Mouse (Mus musculus) gastrocnemius, postnatal 4 days (tissue): Measurements from ENCODE around the gene B230307C23Rik. TPM values are rescaled to one million over a fixed set of nuclear protein-coding genes. Genes with fewer than 3 reads are reported as not detected.
"Not testable (repeated sequence)": the region's sequence is repeated elsewhere in the genome, so short reads cannot be mapped to it uniquely, and the experiment has no call there.

ENCODE experiments used
- DNase-seq, 2 experiments: peaks; one replicate each; pipeline ENCODE4 v3.0.0; 2021 to 2022; ENCODE audit warnings: low spot score in 2 of 2, mixed read lengths in 2 of 2
- long read RNA-seq, 2 experiments: library from polyadenylated mRNA; stranded (forward); transcript quantifications; one replicate each; pipeline ENCODE4 v2.0.0; 2021
- total RNA-seq, 2 experiments: library from RNA; stranded (reverse); gene quantifications; 2 replicates each; pipeline ENCODE4 v1.2.3; 2021

B230307C23Rik gene
- 10 to 100 TPM in 1 of 2 experiments, 1 to 10 TPM in 1; 9.1 to 21.0 TPM for total RNA-seq
- long read RNA-seq, experiment 1, partial matches to known transcripts = 2 of 11 reads
- long read RNA-seq, experiment 1, other reads (novel, unspliced or antisense) = 0 of 11 reads
- long read RNA-seq, experiment 2, partial matches to known transcripts = 0 of 4 reads
- long read RNA-seq, experiment 2, other reads (novel, unspliced or antisense) = 0 of 4 reads

DNA sequence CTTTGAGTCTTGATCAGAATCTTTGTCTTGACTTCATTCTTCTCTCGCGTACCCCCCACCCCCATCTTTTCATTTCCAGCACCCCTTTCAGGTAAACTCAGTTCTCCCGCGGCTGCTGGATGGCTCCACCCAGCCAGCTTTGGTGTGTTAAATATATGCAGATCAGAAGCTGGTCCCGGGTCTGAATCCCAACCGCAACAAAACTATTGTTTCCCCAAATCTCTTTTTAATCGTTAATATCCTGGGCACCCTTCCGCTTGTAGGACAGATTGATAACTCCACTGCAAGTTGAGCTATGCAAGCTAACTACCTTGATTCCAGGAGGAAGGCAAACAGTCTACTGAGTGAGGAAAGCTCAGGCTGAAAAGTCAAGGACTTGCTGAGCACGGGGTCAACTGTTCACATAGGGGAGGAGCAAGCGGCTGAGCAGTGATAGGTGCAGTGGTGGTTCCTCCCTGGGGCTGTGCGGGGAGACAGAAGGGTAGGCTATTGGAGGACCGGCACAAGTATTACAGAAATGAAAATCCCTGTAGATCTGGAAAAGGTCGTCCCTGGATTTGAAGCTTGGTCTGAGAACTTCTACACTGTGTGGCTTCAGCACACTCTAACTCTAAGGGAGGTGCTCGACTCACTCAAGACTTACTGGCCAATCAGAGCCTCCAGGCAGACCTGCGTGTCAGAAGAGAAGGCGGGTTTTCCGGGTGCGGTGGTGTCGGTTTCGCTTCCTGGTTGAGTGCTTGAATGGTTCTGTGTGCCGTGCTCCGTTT, at the start of gene B230307C23Rik:
B230307C23Rik (plus strand) TSS at position 700 of the 767 bp plus-strand sequence.
- DNase-seq = peak; percentile 66 to 80

GRCm38 (mm10) chr16:97948836-97949235, 48.3 kb upstream of the B230307C23Rik start:
- no peak for DNase-seq

GRCm38 (mm10) chr16:97950061-97950460, 47.1 kb upstream of the B230307C23Rik start:
- DNase-seq = no peak

DNA sequence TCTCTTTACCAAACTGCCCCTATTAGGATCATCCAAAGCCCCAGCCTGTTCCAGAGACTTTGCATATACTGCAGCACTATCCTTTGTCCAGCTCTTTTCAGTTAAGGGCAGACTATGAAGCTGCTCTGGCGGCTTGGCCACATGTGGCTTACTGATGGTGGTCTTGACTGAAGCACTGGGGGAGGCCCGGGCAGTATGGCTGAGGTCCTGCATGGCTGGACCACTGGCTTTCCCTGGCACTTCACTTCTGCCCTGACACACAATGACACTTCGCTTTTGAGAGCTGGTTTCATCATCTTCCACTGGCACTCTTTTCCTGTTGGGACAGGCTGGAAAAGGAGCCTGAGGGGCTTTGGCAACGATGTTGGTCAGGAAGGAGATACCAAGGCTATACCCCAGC, 44.7 kb upstream of the B230307C23Rik start:
- DNase-seq = no peak

DNA sequence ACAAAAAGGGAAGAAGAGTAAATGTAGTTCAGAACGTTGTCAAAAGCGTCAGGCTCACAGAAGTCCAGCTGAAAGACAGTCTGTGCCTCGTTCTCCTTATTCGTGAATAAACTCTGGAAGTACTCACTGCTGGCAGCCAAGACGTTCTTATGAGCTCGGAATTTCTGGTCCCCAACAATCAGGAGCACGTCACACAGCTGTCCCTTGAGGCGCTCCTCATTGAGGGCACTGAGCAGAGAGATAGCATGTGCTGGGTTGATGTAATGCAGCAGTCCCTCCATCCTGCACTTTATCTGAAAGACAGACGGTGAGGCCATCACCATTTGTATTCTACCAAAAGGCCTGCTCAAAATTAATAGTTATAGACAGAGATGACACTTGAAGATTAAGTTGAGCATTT, 44.3 kb upstream of the B230307C23Rik start:
- DNase-seq = no peak

DNA sequence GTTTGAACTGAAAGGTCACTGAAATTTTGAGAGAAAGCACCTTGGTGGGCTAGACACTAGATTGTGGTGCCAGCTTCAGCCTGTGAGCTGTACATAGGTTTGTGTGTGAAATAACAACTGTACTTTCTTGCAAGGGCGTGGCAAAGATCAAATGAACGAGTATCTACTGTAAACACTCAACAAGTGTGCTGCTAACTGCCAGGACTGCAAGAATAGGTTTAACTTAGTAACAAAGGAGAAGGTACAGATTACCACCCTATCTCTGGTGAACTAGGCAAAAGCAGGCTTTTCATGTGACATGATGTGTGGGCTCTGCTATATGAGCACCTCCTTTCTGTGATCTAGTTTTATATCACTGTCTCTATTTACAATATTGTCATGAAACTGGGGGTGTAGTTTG, 43.8 kb upstream of the B230307C23Rik start:
- DNase-seq = no peak

DNA sequence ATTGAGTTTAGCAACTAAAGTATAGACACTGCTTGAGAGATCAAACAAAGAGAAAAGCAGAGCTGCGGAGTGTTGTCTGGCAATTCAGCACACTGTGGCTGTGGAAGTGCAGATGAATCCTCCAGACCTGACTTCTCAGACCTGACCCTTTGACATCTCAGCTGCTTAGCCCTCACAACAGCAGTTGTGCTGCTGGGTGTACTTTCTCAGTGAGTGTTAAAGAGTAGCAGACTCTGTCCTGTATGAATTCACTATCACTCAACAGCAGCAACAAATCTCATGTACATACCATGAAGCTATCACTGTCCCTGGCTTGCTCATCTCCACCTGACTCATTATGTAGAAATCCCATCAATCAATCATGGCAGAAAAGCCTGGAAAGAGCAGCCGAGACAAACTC, 41.1 kb upstream of the B230307C23Rik start:
- no peak for DNase-seq

GRCm38 (mm10) chr16:97957626-97958025, 39.5 kb upstream of the B230307C23Rik start:
- DNase-seq = no peak

DNA sequence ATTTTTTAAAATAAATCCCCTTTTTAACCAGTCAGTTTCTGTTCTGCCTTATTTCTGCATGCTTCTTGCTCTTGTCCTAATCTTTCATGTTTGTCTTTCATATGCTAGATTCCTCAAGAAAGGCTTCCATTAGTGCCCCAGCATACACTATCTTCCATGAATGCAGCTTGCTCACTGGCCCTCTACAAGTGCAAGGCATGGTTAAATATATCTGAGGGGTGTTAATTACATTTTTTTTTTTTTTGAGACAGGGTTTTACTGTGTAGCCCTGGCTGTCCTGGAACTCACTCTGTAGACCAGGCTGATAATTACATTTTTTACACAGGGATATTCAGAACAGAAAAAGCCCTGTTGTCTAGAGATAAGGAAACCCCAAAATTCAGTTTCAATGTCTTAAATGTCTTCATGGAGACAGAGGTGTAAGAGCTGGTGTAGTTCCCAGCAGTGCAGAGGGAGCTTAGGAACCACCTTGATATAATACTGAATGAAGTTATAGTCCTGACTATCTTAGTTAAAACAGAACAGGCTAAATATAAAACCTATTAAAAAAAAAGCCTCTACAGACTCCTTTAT, 38.6 kb upstream of the B230307C23Rik start:
- no peak for DNase-seq

GRCm38 (mm10) chr16:97960348-97960747, 36.8 kb upstream of the B230307C23Rik start:
- DNase-seq = no peak

DNA sequence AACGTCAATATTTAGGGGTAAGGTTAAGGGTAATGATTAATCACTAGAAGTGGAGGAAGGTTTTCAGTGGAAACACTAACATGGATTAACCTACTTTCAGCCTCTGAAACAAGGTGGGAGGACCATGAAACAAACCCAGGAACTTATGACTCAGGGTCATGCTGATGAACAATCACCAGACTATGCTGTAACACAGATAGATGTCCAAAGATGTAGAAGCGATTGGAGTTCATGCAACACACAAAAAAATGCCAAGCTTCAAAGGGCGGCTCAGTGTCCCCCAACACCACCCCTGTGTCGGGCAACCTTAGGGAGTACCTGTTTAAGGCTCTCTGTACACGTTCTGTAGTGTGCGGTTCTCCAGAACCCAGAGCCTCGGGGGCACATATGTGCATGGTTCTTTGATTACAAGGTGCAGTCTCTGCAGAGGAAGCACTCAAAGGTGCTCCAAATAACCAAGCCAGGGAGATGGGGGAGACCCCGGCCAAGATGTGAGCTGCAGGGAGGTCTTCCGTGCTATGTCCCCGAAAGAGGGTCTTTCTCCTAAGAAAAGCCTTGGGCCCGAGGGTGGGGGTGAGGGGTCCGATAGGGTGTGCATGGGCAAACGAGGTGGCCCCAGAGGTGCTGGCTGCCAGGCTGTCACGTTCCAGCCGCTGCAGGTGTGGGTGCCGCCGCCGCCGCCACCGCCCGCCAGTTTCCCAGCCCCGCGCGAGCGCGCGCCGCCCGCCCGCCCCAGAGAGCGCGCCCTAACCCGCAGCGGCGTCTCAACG, 35.5 kb upstream of the B230307C23Rik start:
- peak in 1 of 2 experiments; percentile 20 for DNase-seq

DNA sequence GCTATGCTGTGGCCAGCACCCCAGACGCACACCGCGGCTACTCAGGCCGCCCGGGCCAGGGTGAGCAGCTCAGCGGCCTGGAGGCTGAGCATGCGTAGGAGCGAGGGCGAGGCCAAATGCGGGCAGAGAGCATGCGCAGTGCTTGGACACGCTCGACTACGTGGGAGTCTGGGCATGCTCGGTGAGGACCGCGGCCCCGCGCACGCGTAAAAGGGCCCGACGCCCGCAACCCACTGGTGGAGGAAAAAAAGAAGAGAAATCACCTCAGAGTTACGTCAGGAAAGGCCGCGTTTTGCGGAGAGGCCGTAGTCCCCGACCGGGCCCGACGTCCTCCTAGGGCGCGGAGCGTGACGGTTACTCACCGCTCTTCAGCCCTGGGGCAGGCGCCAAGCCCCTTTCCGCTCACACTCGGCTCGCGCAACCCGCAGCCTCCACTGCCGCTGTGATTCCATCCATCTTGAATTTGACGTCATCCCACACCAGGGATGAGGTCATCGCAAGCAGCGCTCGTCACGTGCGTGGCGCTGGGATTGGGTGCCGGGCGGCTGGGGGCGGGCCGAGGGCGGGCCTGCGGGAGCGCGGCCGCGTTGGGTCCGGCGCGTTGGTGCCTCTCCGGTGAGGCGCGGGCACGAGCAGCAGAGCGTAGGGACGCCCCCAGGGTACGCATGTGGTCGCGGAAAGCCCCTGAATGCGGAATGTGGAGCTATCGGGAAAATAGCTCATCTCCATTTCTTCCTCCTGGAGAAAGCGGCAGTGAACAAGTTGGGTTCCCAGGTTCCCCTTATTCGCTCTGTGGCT, 34.8 kb upstream of the B230307C23Rik start, which contains the start of the genes C2cd2 and Zbtb21:
C2cd2 (minus strand) TSS at position 448 of the 798 bp plus-strand sequence.
Zbtb21 (minus strand) TSS at position 472 of the 798 bp plus-strand sequence.
- DNase-seq = peak; percentile 90 to 97

DNA sequence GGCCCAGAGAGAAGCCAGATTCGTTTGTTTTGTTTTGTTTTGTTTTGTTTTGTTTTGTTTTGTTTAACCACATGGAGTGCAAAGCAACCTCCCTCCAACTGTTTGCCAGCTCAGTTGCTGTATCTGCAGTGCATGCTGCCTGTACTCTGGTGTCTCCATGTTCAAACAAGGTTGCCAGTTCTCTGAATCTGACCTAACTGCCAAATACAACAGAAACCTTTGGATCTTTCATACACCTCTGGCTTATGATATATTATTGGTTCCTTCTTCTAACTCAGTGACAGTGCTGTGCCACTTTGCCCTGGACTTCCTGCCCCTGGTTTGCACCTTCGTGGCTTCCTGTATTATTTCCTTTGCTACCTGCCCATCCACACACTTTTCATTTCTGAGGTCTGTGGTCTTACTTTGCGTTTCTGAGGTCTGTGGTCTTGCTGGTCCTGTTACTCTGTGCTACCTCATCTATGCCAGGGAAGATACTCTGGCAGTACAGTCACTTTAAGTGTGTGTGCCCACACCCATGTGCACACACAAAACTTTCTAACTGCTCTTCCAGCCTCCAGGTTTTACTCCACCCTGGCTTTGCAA, 33.1 kb upstream of the B230307C23Rik start:
- DNase-seq = no peak

DNA sequence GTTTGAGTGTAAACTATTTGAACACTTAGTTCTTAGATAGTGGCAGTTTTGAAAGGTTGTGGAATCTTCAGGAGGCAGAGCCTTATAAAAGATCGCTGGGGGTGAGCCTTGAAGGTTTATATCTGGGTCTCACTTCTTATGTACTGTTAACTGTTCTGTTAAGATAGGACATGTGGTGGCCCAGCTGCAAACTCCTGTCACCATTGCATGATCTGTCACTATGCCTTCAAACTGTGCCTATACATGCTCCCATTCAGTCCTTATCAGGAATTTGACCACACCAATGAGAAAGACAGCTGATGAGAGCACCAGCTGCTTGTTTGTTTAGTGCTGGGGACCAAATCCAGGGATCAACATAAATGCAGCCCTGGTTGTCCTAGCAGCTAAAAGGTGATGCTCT, 19.8 kb upstream of the B230307C23Rik start:
- DNase-seq = no peak

DNA sequence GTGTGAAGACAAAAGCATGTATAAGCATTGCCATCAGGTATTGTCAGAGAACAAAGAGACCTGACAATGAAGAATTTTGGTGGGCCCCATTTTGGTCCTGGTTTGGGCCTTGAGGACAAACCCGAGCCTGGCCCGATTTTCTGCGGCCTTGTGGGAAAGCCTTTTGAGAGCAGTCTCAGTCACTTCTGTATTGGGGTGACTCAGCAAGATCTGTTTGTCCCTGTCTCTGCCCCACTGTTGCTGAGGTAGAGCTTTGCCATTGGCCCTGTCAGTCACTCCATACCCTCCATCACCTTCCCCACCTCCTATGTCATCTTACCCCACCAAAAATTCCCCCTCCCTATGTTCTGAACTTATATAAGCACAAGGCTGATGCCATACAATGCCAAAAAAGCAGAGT, 19.4 kb upstream of the B230307C23Rik start:
- DNase-seq = no peak

GRCm38 (mm10) chr16:97981362-97981761, 15.8 kb upstream of the B230307C23Rik start:
- no peak for DNase-seq

DNA sequence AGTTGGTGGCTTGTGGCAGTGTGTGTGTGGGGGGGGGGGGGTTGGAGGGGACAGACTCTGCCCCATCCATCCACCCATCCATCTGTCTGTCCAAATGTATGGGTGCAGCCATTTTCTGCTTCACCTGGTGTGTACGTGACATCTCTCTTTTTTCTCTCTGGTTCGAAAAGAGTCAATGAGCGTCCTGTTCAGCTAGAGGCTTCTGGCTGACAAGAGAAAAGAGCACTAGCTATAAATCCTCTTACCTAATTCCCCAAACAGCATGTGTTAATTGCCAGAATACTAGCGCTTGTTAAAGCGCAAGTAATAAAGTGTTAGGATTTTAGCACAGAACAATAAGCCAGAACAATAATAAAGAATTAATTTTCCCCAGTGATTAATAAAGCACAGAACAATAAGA, 12.5 kb upstream of the B230307C23Rik start:
- DNase-seq = no peak

DNA sequence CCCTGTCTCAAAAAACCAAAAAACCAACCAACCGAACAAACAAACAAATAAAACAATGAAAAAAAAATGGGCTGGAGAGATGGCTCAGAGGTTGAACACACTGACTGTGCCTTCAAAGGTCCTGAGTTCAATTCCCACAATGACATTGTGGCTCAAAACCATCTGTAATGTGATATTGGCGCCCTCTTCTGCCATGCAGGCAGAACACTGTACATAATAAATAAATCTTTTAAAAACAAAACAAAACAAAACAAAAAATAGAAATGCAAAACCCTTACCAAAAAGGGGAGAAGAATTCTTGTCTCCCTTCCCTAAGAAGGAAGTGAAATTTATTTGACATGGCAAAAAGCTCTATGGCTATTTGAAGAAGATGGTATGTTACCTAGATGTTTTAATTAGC, 5.6 kb upstream of the B230307C23Rik start:
- DNase-seq = no peak

DNA sequence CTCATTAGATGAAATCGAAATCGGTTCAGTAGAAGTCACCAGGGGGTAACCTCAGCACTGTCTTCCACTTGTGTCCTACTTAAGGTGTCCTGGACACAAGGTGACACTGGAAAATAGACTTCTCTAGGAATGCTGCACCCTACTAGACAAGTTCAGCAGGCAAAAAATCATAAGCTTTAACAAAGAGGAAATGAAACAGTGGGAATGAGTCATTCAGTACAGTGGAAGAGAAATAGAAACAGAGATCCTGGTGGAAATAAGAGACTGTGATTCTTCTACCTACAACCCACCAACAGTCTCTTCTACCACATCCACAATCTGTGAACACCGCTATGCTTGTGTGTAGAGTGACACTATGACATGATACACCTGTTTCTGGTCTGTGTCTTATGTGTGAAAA, 4.6 kb upstream of the B230307C23Rik start:
- not testable (repeated sequence) for DNase-seq
